Mouse (Mus musculus): ENCODE results near the gene Tmem199.

DNA sequence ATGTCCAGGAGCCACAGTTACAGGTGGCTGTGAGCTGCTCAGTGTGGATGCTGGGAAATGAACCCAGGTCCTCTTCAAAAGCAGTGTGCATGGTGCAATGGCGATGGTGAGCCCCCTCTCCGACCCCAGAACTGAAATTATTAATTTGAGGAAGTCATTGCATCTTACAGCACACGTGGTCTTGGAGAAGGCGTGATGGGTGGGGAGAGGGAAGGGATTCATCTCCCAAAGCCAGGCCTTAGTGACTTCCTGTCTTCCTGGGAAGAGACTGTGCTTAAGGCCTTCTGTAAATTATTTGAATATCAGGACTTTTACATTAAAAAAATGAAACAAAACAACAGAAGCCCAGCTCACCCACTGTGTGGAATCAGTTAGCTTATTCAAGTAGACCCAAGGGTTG lies 44.1 kb upstream of the Tmem199 start:
- TF ChIP-seq CTCF (IDR thresholded peaks at IDR 0.05; ENCODE audit: low read depth) (no peak), EP300 (IDR thresholded peaks at IDR 0.05; ENCODE audit: low read depth) (no peak)
